Mouse (Mus musculus) testis, adult 2 months (tissue): Measurements from ENCODE around the gene Cd3d. TPM values are rescaled to one million over a fixed set of nuclear protein-coding genes. Genes with fewer than 3 reads are reported as not detected.

Source experiments
- H3K27ac ChIP-seq: fragments of 200-500 bp; 2 replicates; pipeline ENCODE4 v1.5.1; 2012; ENCODE audit warnings: low read depth, low read length; ENCODE audit not compliant: control insufficient read depth, insufficient read depth
- H3K27me3 ChIP-seq: fragments of 200-500 bp; 2 replicates; pipeline ENCODE4 v1.6.1; 2012; ENCODE audit warnings: mild to moderate bottlenecking, low read length, moderate library complexity; ENCODE audit not compliant: control insufficient read depth, insufficient read depth
- H3K36me3 ChIP-seq: fragments of 200-500 bp; 2 replicates; pipeline ENCODE4 v1.6.1; 2012; ENCODE audit warnings: mild to moderate bottlenecking, low read length; ENCODE audit not compliant: control insufficient read depth, insufficient read depth
- H3K4me1 ChIP-seq: fragments of 200-500 bp; 2 replicates; pipeline ENCODE4 v1.6.1; 2012; ENCODE audit warnings: low read length; ENCODE audit not compliant: control insufficient read depth, insufficient read depth
- H3K4me3 ChIP-seq: fragments of 200-500 bp; 2 replicates; pipeline ENCODE4 v1.5.1; 2012; ENCODE audit warnings: low read depth, mild to moderate bottlenecking, low read length, moderate library complexity, mixed read lengths; ENCODE audit not compliant: control insufficient read depth
- CTCF ChIP-seq: fragments of 200-500 bp; IDR thresholded peaks from 2 replicates; pipeline ENCODE4 v1.5.1; 2012; ENCODE audit warnings: low read depth, mild to moderate bottlenecking, inconsistent platforms, low read length, moderate library complexity; ENCODE audit not compliant: control insufficient read depth, insufficient read depth, insufficient replicate concordance
- POLR2A ChIP-seq: fragments of 200-500 bp; IDR thresholded peaks from 2 replicates; pipeline ENCODE4 v1.6.1; 2012; ENCODE audit warnings: low read depth, mild to moderate bottlenecking, inconsistent platforms, low read length, moderate library complexity; ENCODE audit not compliant: control insufficient read depth
- polyA plus RNA-seq: library from polyadenylated mRNA; depleted of rRNA; stranded (reverse); fragments of >200 nt; gene quantifications from 2 replicates; pipeline ENCODE4 v1.2.3, GENCODE M21; 2012; rRNA removed

Gene Cd3d
- polyA plus RNA-seq: 49.4 and 55.3 TPM in 2 replicates

DNA sequence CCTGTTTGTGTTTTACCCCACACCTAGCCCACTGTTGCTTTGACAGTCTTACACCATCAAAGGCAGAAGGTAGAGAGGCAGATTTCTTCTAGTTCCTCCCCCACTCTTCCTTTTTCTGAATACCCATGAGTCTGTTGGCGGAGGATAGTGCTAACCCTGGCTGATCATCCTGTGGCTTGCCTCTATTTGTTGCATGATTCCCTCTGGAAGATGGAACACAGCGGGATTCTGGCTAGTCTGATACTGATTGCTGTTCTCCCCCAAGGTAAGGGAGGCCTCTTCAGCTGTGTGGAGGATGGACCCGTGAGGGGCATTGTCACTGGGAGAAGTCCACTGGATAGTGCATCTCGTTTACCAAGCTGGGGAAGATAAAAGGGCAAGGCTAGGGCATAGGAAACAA, at the start of gene Cd3d:
Cd3d (plus strand) TSS at position 111 of the 400 bp plus-strand sequence.
- no peaks in the 10 kb centered on the region for H3K27me3 ChIP-seq
- H3K27ac ChIP-seq: no peak within 1 kb of the TSS
- H3K4me1 ChIP-seq: peaks cover 11% of the 10 kb centered on the region
- H3K4me3 ChIP-seq: no peak within 1 kb of the TSS
- no peaks in the 10 kb centered on the region for H3K36me3 ChIP-seq
- TF ChIP-seq POLR2A (no peak), CTCF (no peak)

DNA sequence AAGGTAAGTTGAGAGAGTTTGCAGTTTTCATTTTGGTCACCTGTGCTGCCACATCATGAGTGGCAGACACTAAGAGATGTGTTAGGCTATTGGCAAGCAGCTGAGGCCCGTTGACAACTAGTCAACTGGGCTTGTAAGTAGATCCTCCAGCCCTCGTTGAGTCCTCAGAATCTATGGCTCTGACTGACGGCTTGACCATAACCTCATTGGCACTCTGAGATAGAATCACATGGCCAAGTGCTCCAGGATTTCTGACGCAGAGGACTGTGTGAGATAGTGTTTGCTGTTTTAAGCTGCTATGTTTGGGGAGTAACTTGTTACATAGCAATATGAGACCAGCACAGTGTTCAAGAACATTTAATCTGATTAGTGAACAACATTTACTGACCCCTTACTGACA, 39.8 kb upstream of the Cd3d start:
- Histone ChIP-seq H3K27ac (no peak overlapping the region), H3K4me3 (no peak overlapping the region), H3K4me1 (no peaks in the 10 kb centered on the region), H3K36me3 (peaks cover 4% of the 10 kb centered on the region), H3K27me3 (no peaks in the 10 kb centered on the region)
- TF ChIP-seq POLR2A: no peak
- no peak for TF ChIP-seq CTCF

DNA sequence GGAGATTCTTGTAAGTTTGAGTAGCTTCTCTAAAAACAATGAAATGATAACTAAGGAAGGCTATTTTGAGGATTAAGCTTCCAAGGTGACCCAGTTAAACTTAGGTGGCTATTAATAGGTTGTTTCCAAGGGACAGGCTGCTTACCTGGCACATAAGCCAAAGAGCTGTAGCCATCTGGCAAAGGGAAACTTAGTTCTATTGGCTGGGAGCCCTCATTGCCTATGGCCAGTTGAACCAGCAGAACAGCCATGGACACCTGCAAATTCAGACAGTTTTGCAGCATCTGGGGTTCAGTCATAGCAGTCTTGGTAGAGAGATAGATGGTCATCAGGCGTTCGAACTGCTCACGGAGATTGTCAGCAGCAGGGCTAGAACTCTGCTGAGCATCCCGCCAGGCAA, 39.2 kb upstream of the Cd3d start:
- H3K36me3 ChIP-seq: peaks cover 4% of the 10 kb centered on the region
- TF ChIP-seq POLR2A (no peak), CTCF (no peak)
- H3K27ac ChIP-seq: no peak overlapping the region
- no peaks in the 10 kb centered on the region for H3K4me1 ChIP-seq
- no peaks in the 10 kb centered on the region for H3K27me3 ChIP-seq
- H3K4me3 ChIP-seq: no peak overlapping the region

DNA sequence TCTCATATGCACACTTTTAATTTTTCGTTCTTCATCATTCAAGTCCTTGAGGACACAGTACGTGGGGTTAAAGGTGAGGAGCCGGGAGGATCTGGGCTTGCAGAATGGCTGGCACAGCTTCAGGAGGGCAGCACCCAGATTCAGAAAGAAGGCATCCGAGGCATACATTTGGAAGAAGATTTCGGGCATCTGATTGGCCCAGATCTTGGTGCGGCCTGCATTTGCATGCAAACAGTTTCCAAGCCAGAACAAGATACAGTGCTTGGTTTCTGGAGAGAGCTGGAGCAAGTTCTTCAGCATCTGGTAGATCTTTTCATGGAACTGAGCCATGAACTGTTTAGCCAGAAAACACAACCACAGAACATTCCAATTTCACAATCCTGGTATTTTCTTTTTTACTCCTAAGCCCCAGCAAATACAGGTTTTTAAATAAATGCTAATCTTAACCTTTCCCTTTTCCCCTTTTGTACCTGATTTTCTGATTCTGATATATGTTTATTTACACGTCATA, 35.3 kb upstream of the Cd3d start:
- H3K4me3 ChIP-seq: no peak overlapping the region
- no peaks in the 10 kb centered on the region for H3K27me3 ChIP-seq
- H3K4me1 ChIP-seq: no peaks in the 10 kb centered on the region
- TF ChIP-seq CTCF: no peak
- no peak overlapping the region for H3K27ac ChIP-seq
- H3K36me3 ChIP-seq: peaks cover 2% of the 10 kb centered on the region

DNA sequence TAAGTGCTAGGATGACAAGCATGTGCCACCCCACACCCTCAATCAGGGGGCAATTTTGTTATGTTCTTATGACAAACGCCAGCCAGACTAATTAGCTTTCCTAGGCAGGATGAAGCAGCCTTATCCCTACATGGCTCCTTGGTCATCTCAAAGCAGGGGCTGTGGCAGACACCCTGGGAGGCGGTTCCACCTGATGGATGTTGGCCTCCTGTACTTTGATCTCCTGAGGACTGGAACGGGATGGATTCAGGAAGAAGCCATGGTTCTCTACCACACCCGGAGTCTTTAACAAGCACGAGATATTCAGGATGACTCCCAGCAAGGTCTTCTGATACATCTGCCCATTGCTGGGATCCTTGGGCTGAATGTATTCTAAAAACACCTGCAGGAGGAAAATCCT, 33.8 kb upstream of the Cd3d start:
- H3K27me3 ChIP-seq: no peaks in the 10 kb centered on the region
- TF ChIP-seq CTCF: no peak
- no peak for TF ChIP-seq POLR2A
- H3K4me1 ChIP-seq: no peaks in the 10 kb centered on the region
- no peak overlapping the region for H3K4me3 ChIP-seq
- no peak overlapping the region for H3K27ac ChIP-seq
- H3K36me3 ChIP-seq: peaks cover 3% of the 10 kb centered on the region

DNA sequence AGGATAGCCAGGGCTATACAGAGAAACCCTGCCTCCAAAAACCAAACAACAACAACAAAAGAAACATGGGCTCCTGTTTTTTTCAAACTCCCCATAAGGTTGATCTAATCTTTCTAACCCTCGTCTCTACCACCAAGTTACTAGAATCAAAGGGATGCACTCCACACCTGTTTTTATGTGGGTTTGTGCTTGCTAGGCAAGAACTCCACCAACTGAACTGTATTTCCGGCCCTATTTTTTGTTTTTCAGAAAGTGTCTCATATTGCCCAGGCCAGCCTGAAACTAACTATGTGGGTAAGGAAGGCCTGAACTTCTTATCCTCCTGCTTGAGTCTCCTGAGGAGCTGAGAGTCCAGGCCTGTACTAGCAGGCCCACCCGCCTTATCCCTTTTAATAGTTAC, 27.2 kb upstream of the Cd3d start:
- peaks cover 7% of the 10 kb centered on the region for H3K36me3 ChIP-seq
- no peak overlapping the region for H3K4me3 ChIP-seq
- no peak overlapping the region for H3K27ac ChIP-seq
- H3K4me1 ChIP-seq: no peaks in the 10 kb centered on the region
- H3K27me3 ChIP-seq: no peaks in the 10 kb centered on the region
- TF ChIP-seq POLR2A (no peak), CTCF (no peak)

DNA sequence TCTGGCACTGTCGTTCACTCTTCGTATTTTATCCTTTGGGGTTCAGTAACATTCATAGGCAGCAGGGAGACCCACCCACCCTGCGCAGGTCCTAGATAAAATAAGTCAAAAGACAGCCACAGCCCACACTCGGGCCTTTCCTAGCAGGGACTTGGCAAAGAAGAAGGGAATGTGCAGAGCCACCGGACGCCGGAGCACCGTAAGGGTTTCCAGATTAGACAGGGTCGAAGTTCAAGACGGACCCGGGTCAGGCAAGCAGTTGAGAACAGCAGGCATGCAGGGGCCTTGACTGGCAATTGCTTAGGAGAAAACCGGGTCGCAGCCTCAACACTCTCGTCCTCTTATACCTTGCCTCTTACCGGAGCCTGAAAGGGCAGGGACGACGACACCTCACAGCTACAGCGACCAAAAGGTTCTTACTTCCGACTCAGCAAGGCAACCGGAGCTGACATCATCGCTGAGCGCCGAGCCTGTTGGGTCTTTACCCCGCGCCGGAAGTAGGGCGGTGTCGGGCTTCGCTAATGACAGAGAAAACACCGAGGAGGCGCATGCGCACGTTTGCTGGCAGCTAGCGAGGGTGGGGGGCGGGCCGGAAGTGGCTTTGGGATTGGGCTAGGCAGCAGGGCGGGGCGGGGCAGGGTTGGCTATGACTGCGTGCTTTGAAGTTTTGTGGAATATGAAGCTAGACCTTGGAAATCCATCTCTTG, 16.3 kb upstream of the Cd3d start, which contains the start of gene Ube4a:
Ube4a (minus strand) TSS at position 475 of the 707 bp plus-strand sequence.
- no peaks in the 10 kb centered on the region for H3K27me3 ChIP-seq
- H3K4me1 ChIP-seq: no peaks in the 10 kb centered on the region; the same call in 1 of the 2 replicates
- H3K27ac ChIP-seq: peak within 1 kb of the TSS; percentile 67
- H3K4me3 ChIP-seq: peak within 1 kb of the TSS; percentile 97
- H3K36me3 ChIP-seq: no peaks in the 10 kb centered on the region
- TF ChIP-seq POLR2A (peak; percentile 94), CTCF (no peak)
